Mouse (Mus musculus): ENCODE data around the gene Ifne.
"Not testable (repeated sequence)": the region's sequence is repeated elsewhere in the genome, so short reads cannot be mapped to it uniquely, and the experiment has no call there.

DNA sequence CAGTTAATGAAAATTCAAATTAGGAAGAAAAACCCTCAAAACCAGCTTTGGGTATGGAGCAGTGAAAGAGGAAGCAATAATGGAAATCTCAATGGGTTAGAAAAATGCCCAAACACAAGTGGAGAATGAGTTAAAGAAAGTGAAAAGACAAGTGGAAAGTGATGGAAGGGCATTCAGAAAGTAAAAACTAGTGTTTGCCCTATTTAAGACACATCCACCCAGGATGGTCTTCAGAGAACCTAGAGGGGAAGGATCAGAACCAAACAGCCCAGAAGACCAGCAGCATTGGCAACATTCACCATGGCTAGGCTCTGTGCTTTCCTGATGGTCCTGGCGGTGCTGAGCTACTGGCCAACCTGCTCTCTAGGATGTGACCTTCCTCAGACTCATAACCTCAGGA lies 44.8 kb downstream of the Ifne start, which contains the start of gene Ifna5:
- not testable (repeated sequence) for TF ChIP-seq CTCF (IDR thresholded peaks at IDR 0.05; ENCODE audit: control insufficient read depth, insufficient read depth, low read length); POLR2A (IDR thresholded peaks at IDR 0.05; ENCODE audit: borderline replicate concordance, control insufficient read depth, low read depth, low read length)

Measured in bone marrow, adult 2 months (tissue).